Mouse (Mus musculus) C2C12 (cell line): ENCODE results near the gene Tfb1m.

Experiments
- CEBPB ChIP-seq: IDR thresholded peaks from one replicate; pipeline ENCODE4 v1.6.1; 2011; ENCODE audit warnings: low read depth, mild to moderate bottlenecking, control low read depth, moderate library complexity
- CTCF ChIP-seq: IDR thresholded peaks from one replicate; pipeline ENCODE4 v1.5.1; 2011; ENCODE audit not compliant: control insufficient read depth, insufficient read depth, insufficient read length
- FOSL1 ChIP-seq: IDR thresholded peaks from one replicate; pipeline ENCODE4 v1.8.0; 2011; ENCODE audit warnings: mild to moderate bottlenecking, low read length; ENCODE audit not compliant: poor library complexity, insufficient read depth, severe bottlenecking
- MAX ChIP-seq: IDR thresholded peaks from one replicate; pipeline ENCODE4 v1.6.1; 2011; ENCODE audit warnings: mild to moderate bottlenecking, control low read depth
- USF1 ChIP-seq: IDR thresholded peaks from one replicate; pipeline ENCODE4 v1.6.1; 2011; ENCODE audit warnings: low read depth, mild to moderate bottlenecking, control low read depth, moderate library complexity

- TF ChIP-seq CTCF (no peak), CEBPB (no peak), FOSL1 (no peak), USF1 (no peak), MAX (no peak)
Observed at GRCm38 (mm10) chr17:3500076-3500475, 57.5 kb downstream of the Tfb1m start.
